Mouse (Mus musculus): ENCODE results near the gene Naaladl2. TPM values are rescaled to one million over a fixed set of nuclear protein-coding genes. Genes with fewer than 3 reads are reported as not detected.

Gene Naaladl2
- total RNA-seq, 2 experiments from 2014 or later: 1.2 to 1.6 TPM

DNA sequence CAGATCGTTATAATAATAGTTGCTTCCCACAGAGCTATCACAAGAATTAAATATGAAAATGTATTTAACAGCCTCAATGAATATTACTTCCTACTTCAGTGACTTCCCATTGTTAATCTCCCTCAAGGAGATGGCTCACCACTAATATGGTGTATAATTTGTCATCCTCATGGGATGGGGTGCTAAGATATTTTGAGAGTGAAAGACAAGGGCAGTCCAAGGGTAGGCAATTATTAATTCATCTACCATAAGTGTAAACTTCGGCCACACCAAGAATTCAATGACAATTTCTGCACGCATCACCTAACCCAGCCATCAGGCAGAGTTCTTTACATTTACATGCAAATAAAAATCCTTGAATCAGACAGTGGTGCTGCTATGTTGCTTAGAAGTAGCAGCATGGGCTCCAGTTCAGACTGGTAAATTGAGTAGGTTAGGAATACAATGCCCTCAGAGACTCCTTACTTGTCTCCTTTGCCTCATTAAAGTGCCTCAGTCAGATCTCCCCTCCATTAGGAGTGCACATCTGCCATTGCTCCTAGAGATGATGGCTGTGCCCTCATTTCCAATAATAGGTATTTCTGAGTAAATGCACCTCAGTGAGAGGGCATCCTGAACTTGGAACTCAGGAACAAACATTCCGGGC is 438.2 kb downstream of the Naaladl2 start:
- no peak for DNase-seq (ENCODE audit: low spot score in 2 of 2)

DNA sequence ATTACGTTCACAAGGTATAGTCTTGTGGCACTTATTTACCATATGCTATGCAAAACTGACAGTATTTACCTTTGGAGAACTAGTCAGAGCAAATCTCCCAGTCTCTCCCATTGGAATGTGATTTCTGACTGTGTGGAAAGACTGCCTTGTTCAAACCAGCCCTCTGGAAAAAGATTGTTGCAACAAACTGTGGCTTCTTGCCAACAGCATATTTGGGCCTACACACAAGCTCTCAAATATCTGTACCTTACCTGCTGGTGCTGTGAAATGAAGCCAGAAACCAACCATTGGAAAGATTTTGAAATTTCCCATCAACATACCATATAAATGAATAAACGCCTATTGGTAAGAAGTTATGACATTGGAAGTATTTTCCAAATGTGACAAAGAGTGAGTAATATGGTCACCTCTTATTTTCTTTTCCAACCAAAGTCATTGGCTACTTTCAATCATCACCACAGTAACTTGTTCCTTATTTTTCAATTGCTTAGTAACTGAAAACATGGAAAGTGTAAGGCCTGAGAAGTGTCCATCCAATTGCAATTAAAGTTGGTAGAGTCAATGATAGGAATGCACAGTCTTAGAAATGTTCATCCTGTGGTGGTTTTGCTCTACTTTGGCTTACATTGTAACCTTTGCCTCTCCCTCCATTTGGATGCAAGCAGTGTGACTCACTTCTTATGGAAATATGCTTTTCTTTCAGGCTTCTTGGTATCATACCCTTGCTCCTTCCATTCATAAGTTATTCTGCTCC is 453.7 kb downstream of the Naaladl2 start:
- no peak for DNase-seq (ENCODE audit: low spot score in 2 of 2)

DNA sequence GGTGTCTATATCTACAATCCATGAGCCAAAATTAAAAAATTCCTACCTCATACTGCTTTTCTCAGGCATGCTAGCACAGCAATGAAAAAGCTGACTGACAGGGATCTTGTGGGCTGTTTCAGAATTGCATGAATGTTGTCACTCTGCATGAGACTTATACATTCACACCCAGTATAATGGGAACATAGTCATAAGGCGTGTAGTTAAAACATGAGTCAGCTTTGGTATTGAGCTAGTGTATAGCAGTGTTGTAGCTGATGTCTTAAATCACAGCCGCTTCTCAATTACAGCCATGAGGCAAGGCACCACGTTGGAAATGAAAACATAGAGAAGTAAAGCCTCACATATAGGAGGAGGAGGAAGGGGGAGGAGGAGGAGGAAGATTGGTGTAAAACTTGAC is 473.6 kb downstream of the Naaladl2 start:
- DNase-seq (ENCODE audit: low spot score in 2 of 2): no peak

DNA sequence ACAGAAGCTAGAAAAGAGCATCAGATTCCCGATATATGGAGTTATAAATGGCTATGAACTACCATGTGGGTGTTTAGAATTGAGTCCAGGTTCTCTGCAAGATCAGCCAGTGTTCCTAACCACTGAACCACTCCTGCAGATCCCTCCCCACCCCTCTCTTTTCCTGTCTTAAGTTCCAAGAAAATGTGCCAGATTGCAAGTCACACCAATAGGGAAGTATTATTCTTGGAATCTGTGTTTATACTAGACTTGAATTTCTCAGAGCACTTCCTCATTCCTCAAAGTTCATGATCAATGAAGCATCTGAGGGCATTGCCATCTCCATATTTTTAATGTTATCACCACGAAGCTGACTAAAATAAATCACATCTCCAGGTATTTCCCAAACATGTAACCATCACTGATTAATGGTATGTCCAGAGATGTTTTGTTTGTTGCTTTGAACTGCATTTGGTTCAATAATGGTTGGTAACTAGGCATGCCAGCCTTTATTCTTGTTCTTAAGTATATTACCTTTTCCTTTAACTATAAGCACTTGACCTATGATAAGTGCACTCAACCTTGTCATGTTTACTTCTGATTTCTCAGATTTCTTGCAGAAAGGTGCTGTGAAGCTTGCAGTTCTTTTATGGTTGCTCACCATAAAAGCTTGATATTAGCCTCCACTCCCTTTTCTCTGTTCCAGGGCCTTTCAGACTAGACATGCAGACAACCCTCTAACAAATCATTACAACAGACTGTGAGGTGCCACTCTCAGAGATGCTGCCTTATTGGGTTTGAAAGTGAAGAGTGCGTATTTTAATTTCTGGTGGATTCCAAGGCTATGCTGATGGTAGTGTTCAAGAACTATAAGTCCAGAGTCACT is 475.8 kb downstream of the Naaladl2 start:
- no peak for DNase-seq (ENCODE audit: low spot score in 2 of 2)

DNA sequence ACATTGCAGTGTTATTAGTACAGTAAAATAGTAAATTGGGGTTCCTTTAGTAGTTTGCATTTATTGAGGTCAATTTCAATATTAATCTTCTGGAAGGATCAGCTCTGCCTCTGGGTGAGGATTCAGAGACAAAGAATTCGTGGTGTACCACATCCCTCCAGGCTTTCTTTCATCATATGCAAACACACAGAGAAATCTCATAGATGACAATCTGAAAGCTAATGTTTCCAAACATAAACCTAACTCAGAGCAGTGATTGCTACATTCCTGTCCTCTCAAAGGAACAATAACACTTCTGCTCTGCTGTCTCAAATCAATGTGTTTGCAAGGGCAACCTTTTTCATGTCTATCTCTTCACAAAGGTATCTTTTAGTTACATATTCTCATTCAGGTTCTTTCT is 478.7 kb downstream of the Naaladl2 start:
- DNase-seq (ENCODE audit: low spot score in 2 of 2): no peak

DNA sequence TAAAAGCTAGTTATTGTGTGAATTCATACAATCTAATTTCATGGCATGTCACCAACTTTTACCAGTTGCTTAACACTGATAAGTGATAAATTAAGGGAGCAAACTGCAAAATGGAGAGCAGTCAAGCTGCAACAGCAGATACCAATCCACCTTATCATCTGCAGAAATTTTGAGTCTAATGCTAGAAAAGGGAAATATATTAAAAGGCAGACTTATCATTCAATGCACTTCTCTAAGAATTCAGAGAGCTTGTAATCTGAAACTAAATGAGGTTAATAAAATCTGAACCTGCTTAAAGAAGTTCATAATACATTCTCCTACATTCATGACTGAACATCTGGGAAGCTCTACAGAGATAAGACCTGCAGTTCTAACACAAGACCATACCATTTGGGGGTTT is 480.3 kb downstream of the Naaladl2 start:
- DNase-seq (ENCODE audit: low spot score in 2 of 2): no peak

DNA sequence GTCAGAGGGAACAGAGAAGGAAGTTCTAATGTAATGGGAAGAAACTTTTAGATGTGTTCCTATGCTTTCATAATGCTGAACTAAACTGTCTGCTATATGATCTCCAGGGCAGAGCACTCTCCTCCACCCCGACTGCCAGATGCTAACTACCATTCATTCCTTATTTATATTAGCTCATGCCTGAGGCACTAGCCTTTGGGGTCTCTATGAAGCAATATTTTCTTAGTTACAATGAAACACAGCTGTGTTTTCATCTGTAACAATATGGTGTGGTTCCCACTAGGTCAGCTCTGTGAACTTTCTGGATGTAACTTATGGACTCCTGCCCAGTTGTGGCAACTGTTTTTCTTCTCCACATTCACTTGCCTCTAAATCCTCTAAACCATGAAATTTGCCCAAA is 514.0 kb downstream of the Naaladl2 start:
- no peak for DNase-seq (ENCODE audit: low spot score in 2 of 2)

DNA sequence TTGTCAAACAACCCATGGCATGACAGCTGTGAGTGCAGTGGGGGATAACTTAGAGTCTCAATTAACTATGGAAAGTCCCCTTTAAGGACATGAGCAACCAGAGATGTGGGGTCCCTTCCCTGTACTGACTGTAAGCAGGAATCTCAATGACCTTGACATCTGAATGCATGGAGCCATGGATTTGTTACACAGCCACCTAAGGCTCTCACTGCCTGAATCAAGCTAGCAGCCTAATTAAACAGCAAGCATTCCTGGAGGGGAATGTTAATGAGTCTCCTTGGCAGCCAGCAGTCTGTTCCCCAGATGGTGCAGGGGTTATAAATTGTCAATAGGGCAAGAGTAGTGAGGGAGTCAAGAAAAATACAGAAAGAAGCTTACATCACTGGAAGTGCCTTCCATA is 538.6 kb downstream of the Naaladl2 start:
- no peak for DNase-seq (ENCODE audit: low spot score in 2 of 2)

DNA sequence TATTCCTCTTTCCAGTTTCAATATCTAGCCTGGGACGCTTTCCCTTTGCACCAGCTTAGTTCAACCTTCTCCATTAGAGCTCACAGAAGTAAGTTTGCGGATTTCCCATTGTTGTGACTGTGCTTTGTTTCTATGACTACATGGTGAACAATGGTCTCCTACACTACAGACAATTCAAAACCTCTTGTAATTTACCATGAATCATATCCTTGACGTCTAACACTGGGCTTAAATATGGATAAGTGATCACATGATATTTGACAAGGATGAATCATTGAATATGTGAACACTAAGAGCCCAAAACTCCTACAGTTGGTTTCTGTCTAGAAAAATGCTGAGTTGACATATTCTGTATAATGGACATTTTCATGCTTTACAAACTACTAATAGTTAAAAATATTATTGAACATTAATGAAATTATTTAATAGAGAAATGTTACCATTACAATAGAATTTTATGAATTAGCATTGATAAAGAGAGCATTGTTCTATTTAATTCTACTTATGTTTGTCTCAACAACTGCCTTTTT is 539.2 kb downstream of the Naaladl2 start:
- DNase-seq (ENCODE audit: low spot score in 2 of 2): no peak

DNA sequence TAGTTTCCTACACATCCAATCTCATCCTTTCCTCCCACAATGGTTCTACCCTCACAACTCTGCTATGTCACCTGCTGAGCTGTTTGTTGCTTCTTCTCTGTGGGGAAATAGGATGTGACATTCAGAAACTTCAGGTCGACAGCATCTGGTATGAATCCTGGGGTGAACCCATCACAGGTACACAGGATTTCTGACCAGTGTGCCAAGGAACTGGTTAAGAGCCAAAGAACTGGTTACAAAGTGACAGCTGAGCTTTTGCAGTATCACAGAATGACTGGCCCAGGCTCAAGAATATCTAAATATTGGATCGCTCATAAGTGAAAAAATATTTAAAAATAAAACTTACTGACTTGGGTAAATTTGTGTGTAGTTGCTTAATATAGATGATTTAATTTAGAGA is 548.6 kb downstream of the Naaladl2 start:
- DNase-seq (ENCODE audit: low spot score in 2 of 2): no peak

DNA sequence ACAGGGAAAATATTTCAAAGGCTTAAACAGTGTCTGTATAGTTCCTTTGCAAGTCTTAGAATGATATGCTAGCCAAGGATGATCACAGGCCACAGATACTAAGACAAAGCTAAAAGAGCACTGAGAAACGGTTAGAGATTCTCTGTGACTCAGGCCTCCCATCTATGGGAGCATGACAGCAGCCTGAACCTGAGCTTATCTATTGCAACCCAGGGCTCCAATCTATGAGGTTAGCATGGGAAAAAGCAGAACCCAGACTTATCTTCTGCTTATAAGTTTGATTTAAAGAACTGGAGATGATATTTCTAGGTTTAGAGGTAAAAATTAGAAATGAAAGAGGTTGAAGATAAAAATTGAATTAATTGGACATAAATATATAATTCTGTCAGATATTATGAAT is 587.4 kb downstream of the Naaladl2 start:
- DNase-seq (ENCODE audit: low spot score in 2 of 2): no peak

DNA sequence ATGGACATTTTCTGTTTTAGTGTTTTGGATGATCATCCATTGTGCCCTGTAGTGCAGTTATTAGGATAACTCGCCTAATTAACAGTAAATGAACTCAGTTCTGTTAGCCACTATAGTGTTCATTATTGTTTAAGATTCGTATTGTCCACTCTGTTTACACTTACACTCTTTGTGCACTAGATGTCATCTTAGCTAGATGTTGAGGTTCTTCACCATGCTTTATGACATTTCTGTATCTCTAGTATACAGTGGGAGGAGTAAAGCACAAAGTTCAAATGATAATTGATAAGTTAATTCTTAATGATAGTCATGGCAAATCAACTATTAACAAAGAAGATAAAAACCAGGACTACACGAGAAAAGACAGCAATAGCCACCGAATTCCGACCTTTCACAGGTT is 590.4 kb downstream of the Naaladl2 start:
- no peak for DNase-seq (ENCODE audit: low spot score in 2 of 2)

DNA sequence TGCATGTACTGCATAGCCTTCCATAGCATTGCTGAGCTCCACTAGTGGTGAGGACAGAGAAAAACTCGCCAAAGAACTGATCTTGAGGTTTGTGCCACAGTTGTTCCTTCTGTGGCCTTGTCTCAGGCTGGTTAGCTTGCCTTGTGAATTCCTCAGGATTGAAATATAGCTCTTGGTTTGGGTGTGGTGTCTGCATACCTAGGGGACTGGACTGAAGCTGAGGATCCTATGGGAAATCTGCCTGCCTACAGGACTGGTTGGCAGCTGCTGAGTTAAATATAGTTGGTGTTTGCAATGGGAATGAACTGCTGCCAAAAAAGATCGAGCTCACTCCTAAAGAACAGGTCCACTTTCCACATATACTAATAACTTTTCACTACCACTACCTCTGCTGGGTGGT is 591.4 kb downstream of the Naaladl2 start:
- no peak for DNase-seq (ENCODE audit: low spot score in 2 of 2)

DNA sequence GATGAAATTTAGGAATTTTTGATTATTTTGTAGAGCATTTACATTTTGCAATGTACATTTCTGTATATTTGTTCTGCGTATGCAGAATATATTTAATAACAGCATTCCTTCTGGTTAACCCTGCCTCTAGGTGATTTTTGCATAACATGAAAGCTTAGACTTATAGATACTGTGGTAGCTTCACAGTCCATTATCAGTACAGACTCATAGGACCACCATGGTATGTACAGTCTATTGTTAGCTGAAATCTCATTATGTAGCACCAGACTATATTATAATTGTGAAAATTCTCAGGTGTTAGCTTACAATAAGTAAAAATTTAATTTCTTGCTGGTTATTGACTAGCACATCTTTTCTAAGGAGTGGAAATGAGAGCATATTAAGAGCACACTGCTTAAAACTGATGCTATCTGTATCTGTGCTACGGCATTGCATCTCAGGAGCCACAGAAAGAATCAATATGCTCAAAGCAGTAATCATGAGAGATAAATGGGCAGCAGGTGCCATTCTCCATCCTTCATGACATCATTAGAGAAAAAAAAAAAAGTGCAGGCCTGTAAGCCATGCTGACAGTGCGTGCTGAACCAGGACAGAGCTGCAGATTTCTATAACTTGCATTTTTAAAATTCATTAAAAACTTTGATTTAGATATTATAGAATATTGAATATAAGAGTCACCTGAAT is 610.1 kb downstream of the Naaladl2 start:
- no peak for DNase-seq (ENCODE audit: low spot score in 2 of 2)

DNA sequence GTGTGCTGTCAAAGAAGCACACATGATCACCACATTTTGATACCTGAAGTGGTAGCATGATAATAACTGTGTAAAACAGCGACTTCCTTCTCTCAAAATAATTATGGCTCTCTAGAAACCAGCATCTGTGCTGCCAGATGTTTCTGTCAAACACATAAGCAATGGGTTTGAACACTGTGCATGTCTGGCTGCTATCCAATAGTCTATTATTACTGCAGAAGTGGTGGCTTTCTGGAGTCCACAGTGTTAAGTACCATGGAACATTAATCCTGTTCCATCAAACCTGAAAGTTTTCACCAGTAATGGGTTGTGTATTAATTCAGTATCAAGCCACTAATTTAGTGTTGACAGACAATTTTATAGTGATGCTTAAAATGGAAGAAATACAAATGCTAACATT is 629.1 kb downstream of the Naaladl2 start:
- no peak for DNase-seq (ENCODE audit: low spot score in 2 of 2)

DNA sequence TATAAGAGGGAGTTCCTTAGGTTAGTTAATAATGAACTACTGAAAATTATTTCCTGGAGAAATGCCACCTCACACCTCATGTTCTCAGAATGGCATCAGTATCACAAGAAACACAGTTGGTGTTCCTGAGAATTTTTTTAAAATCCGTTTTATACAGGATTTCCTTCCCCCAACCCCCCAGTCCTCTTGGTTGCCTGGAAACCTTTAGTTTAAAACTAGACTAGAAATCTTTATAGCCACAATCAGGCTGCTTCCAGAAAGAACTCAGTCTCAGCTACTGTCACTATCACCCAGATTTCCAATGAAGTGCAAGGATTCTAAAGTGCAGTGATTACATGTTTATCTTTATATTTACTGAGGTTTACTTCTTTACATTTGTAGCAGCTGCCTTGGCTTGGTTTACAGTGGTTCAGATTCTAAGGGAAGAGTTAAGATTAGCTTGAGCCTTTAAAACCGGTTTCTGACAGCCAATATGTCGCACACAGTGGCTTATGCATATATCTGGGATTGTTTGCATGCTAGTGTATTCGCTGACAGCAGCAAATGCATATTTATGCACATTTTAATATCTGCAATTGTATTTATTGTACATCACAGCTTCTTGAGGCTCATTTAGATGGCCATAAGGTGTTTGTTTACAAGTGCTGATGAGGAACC is 657.5 kb downstream of the Naaladl2 start:
- DNase-seq (ENCODE audit: low spot score in 2 of 2): no peak

DNA sequence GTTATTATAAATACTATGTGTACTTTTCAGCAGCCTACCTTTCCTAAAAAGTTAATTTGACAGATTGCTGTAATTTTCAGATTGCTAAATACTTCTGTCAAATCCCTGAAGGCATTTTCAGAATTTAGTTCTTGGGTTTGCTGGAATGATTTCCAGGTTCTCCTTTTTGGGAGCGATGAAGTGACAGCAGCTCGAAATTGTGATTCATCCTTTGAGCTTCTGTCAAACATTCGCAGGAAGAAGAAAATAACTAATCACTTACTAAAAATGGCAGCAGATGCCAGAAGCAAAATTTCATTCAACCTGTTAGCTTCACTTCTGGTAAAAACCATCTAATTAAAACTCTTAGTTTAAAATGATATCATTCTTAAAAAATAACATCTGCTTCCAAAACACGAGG is 680.1 kb downstream of the Naaladl2 start:
- no peak for DNase-seq (ENCODE audit: low spot score in 2 of 2)

DNA sequence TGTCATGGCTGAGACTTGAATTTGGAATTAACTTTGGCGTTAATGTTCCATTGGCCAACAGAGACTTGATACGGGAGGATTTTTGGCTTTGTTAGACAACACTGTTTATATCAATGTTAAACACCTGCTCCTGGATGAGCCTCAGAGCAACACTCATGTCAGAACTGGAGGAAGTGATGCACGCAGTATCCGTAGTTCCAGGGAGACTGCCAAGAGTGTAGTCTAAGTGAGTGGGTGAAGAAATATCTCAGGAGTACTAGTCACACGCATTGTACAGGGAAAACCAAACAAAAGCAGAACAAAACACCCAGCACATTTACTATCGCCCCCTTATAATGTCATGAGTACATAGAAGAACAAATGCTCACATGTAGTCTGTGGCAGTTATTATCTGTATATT is 703.4 kb downstream of the Naaladl2 start:
- no peak for DNase-seq (ENCODE audit: low spot score in 2 of 2)

DNA sequence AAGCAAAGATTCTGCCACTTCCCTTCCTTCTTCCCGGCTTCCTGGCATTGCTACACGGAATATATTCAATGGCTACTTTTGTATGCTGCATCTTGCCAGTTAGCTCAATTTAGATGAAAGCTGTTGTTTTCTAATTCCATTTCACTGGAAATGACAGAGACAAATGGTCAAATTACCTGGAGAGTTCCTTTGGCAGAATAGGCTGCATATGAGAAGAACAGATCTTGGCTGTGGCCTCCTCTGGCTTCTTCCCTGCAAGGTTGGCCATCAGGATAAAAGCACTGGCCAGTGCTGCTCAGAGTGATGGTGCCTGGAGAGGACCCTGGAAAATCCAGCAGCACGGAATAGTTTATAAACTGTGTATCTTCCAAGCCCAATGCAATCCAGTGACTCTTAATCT is 711.3 kb downstream of the Naaladl2 start:
- no peak for DNase-seq (ENCODE audit: low spot score in 2 of 2)

DNA sequence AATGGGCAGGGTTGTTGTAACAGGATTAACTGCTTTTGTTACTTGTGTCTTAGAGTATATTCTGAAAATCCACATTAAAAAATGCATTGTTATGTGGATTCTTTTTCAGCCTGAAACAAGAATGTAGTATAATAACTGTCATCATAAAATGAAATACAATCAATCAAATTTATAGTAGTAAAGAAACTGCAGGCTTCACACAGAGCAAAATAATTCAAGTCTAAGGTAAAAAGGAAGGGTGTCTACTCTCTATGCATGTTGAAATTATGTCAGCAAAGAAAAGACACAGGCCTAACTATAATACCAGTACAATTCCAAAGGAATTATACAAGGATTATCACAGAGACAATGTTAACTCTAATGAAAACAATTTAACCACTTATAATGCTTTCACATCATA is 752.3 kb downstream of the Naaladl2 start:
- DNase-seq (ENCODE audit: low spot score in 2 of 2): no peak

DNA sequence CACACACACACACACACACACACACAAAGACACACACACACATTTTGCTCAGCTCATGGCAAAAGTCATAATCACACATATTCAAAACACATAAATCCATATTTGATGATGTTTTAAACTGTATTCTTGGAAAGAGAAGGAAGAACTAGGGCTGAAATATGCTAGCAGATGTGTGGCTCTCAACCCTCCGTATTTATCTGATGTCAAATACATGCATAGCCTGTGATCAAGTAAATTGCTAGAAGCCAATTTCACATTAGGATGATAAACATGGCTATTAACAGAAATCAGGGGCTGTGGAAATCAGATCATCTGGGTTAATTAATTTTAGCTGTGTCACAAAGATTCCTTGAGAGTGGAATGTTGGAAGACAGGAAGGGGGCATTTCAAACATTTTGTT is 752.8 kb downstream of the Naaladl2 start:
- DNase-seq (ENCODE audit: low spot score in 2 of 2): no peak

Data from layer of hippocampus, postnatal 10 days (tissue).